Mouse (Mus musculus) embryo, embryonic 11 days (tissue): Measurements from ENCODE around the gene Gltp.
A peak's percentile ranks its signal among the peaks of the same experiment; 100 is the strongest.

ENCODE experiments used
- DNase-seq: peaks from one replicate; pipeline ENCODE4 v3.0.0-alpha.2; 2015

Gltp gene

GRCm38 (mm10) chr5:114655721-114656120 is 35.1 kb downstream of the Gltp start:
- no peak for DNase-seq

GRCm38 (mm10) chr5:114653656-114654437 is 36.9 kb downstream of the Gltp start:
- DNase-seq: no peak

DNA sequence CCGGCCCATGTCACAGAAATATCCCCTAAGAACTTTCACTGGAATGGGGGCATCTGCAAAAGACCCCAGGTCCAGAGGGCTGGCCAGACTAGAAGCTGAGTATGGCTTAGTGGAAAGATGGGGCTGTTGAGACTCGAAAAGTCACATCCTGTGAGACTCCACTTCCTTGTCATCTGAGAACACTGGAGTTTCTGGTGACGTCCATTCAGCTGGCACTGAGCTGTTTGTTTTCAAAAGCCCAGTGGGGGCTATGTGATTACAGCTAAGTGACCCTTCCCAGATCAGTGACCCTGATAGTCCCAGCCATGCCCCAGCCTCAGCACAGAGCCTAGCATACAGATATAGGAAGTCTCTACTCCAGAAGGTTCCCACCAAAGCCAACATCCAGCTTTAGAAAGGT is 39.3 kb downstream of the Gltp start:
- peak; percentile 26 for DNase-seq

DNA sequence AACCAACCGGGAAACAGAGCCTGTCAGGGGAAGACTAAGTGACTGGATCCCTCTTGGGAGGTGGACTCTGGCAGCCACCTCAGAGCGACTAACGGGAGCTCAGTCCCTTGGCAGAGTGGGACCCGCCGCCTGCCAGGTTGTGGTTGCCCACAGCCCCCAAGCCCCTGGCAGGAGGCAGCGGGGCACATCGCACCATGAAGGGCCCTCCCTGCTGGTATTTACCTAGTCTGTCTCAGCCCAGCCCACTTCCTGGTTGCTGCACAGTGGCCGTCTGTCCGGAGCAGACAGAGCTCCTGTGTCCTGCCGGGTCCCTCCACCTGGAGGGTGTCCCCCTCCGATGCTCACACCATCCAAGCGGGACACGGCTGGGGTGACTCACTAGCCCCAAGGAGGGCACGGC is 39.8 kb downstream of the Gltp start:
- no peak for DNase-seq

DNA sequence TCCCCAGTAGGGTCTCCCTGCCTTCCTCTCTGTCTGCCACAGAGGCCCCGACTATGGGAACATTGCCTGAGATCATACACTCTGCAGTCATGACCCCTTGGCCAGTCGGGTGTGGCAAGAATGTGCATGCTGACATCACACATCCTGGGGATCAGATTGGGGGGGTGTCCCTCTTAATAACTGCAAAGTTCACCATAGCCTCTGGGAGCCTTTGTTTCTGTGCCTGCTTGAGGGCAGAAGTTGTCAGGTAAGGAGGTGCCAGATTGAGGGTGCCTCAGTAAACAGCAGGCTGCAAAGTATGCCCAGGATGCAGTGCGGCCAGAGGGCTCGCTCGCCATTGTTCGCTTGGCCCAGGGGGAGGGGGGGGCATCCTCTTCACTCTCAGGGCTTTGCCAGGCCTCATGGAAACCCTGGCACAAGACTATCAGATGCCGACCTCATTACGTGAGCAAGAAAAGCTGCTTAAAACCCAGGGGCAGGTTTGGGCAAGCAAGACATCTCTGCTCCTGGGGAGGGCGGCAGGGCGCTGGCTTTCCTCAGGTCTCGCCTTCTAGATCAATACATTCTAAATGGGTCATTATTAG is 42.0 kb downstream of the Gltp start:
- no peak for DNase-seq

DNA sequence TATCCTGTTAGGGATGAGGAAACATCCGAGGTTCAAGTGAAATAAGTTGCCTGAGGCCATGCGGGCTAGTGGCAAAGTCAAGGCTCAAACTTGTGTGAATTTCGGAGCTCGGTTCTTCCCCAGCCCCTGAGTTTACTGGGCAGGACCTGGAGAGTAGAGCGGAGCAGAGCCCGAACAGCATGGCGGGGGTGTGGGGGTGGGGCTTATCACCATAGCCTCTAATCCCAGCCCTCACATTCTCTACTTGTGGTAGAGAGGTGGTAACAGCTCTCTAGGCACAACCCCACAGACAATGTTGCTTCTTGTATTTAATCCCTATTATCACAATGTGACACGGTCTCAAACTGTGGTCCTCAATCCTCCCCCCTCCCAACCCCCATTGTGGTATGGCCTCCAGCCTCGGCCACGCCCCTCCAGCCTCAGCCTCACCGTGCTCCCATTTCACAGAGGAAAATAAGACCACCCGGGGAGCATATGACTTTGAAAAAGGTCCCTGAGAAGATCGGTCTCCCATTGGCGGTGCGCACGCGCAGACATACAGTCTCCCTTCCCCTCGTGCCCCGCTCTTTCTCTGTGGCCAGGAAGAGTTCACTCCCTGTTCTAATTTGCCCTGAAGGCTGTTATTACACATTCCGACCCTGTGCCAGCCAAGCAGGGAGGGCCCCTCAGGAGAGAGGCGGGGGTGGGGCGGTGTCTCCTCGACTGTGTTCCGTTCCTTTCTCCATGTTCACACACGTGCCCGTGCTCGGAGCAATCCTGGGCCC is 43.4 kb downstream of the Gltp start:
- peak; percentile 80 for DNase-seq

DNA sequence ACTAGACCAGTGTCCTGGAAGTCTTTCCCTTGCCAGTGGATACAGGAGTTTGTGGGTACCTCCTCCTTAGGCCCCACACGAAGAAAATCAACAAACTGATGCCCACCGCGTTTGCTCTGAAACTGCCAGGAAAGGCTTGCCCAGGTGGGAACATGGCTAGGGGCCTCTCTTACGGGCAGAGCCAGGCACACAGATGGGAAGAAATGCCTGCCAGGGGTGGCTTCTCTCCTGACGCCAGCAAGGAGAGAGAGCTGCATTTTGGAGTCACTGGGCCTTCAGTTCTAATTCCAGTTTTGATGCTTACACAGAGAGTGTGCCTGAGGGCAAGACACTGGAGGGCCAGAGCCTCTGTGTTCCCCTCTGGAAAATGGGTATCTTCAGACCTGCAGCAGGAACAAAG is 44.9 kb downstream of the Gltp start:
- no peak for DNase-seq

DNA sequence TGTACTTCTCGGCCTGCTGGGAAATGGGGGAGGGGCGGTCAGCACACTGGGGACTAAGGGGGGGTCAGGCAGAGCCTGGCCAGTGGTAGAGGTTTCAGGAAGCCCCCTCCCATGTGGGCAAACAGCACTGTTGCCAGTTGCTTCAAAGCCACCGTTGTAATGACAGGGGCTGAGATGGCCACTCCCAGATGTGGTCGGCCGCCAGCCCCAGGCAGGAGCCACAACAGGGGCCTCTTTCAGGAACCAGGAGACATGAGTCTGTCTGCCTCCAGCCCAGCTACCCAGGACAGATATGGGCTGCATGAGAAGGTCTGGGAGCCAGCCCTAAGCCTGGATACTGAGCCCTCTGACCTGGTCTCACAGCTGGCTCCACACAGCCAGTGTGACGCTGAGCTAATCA is 45.9 kb downstream of the Gltp start:
- no peak for DNase-seq

- no peak for DNase-seq
These were observed 50.0 kb downstream of the Gltp start for GRCm38 (mm10) chr5:114640809-114641208.

- DNase-seq: no peak
These were observed 51.2 kb downstream of the Gltp start for GRCm38 (mm10) chr5:114639645-114639957.

GRCm38 (mm10) chr5:114638769-114639644 is 51.8 kb downstream of the Gltp start:
- DNase-seq: peak; percentile 91

DNA sequence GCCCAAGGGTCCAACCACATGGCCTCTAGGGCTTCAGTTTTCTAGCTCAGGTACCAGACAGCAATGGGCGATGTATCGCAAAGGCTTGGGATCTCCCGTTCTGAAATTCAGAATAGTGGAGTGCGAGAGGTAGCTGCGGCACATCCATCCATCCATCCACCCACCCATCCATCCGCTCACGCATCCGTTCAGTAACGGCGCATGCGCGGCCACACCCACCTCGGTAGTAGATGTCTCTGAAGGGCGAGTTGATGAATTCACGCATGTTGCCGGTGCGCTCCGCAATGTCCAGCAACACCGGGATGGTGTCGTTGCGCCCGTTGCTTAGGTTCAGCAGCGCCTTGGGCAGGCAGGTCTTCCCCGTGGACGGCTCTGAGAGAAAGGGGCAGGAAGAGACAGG is 54.7 kb downstream of the Gltp start:
- no peak for DNase-seq

GRCm38 (mm10) chr5:114631336-114631735 is 59.4 kb downstream of the Gltp start:
- DNase-seq: no peak

GRCm38 (mm10) chr5:114625590-114625989 is 65.2 kb downstream of the Gltp start:
- peak; percentile 73 for DNase-seq

- DNase-seq: no peak
These were observed 70.5 kb downstream of the Gltp start for GRCm38 (mm10) chr5:114620305-114620704.
